Mouse (Mus musculus): ENCODE data around the gene Dlgap1. TPM values are rescaled to one million over a fixed set of nuclear protein-coding genes. Genes with fewer than 3 reads are reported as not detected.

The Dlgap1 gene
- total RNA-seq, 1 experiment from 2014 or later, result not detected

GRCm38 (mm10) chr17:70747731-70748475, 779.0 kb downstream of the Dlgap1 start:
- ATAC-seq (replicated peaks in 1 of 2; ENCODE audit: insufficient read depth in 1 of 2, low FRiP score in 2 of 2, low TSS enrichment in 1 of 2, low read depth in 1 of 2, poor library complexity in 2 of 2, severe bottlenecking in 2 of 2), result peak; percentile 51 to 58

- ATAC-seq (replicated peaks in 1 of 2; ENCODE audit: insufficient read depth in 1 of 2, low FRiP score in 2 of 2, low TSS enrichment in 1 of 2, low read depth in 1 of 2, poor library complexity in 2 of 2, severe bottlenecking in 2 of 2), result no peak
These were observed 779.6 kb downstream of the Dlgap1 start for GRCm38 (mm10) chr17:70748476-70748830.

GRCm38 (mm10) chr17:70748964-70749650, 780.2 kb downstream of the Dlgap1 start:
- no peak for ATAC-seq (replicated peaks in 1 of 2; ENCODE audit: insufficient read depth in 1 of 2, low FRiP score in 2 of 2, low TSS enrichment in 1 of 2, low read depth in 1 of 2, poor library complexity in 2 of 2, severe bottlenecking in 2 of 2)

GRCm38 (mm10) chr17:70750236-70751160, 781.6 kb downstream of the Dlgap1 start:
- ATAC-seq (replicated peaks in 1 of 2; ENCODE audit: insufficient read depth in 1 of 2, low FRiP score in 2 of 2, low TSS enrichment in 1 of 2, low read depth in 1 of 2, poor library complexity in 2 of 2, severe bottlenecking in 2 of 2), result no peak

GRCm38 (mm10) chr17:70751161-70751651, 782.3 kb downstream of the Dlgap1 start:
- no peak for ATAC-seq (replicated peaks in 1 of 2; ENCODE audit: insufficient read depth in 1 of 2, low FRiP score in 2 of 2, low TSS enrichment in 1 of 2, low read depth in 1 of 2, poor library complexity in 2 of 2, severe bottlenecking in 2 of 2)

- no peak for ATAC-seq (replicated peaks in 1 of 2; ENCODE audit: insufficient read depth in 1 of 2, low FRiP score in 2 of 2, low TSS enrichment in 1 of 2, low read depth in 1 of 2, poor library complexity in 2 of 2, severe bottlenecking in 2 of 2)
These were observed 782.8 kb downstream of the Dlgap1 start for GRCm38 (mm10) chr17:70751676-70752075.

GRCm38 (mm10) chr17:70753444-70754032, 784.7 kb downstream of the Dlgap1 start:
- no peak for ATAC-seq (replicated peaks in 1 of 2; ENCODE audit: insufficient read depth in 1 of 2, low FRiP score in 2 of 2, low TSS enrichment in 1 of 2, low read depth in 1 of 2, poor library complexity in 2 of 2, severe bottlenecking in 2 of 2)

GRCm38 (mm10) chr17:70754041-70754440, 785.2 kb downstream of the Dlgap1 start:
- no peak for ATAC-seq (replicated peaks in 1 of 2; ENCODE audit: insufficient read depth in 1 of 2, low FRiP score in 2 of 2, low TSS enrichment in 1 of 2, low read depth in 1 of 2, poor library complexity in 2 of 2, severe bottlenecking in 2 of 2)

- ATAC-seq (replicated peaks in 1 of 2; ENCODE audit: insufficient read depth in 1 of 2, low FRiP score in 2 of 2, low TSS enrichment in 1 of 2, low read depth in 1 of 2, poor library complexity in 2 of 2, severe bottlenecking in 2 of 2), result no peak
These were observed 785.8 kb downstream of the Dlgap1 start for GRCm38 (mm10) chr17:70754638-70755037.

GRCm38 (mm10) chr17:70755039-70755668, 786.3 kb downstream of the Dlgap1 start:
- peak; percentile 75 to 77 for ATAC-seq (replicated peaks in 1 of 2; ENCODE audit: insufficient read depth in 1 of 2, low FRiP score in 2 of 2, low TSS enrichment in 1 of 2, low read depth in 1 of 2, poor library complexity in 2 of 2, severe bottlenecking in 2 of 2)

- no peak for ATAC-seq (replicated peaks in 1 of 2; ENCODE audit: insufficient read depth in 1 of 2, low FRiP score in 2 of 2, low TSS enrichment in 1 of 2, low read depth in 1 of 2, poor library complexity in 2 of 2, severe bottlenecking in 2 of 2)
These were observed 786.9 kb downstream of the Dlgap1 start for GRCm38 (mm10) chr17:70755669-70756263.

GRCm38 (mm10) chr17:70762001-70762400, 793.1 kb downstream of the Dlgap1 start:
- ATAC-seq (replicated peaks in 1 of 2; ENCODE audit: insufficient read depth in 1 of 2, low FRiP score in 2 of 2, low TSS enrichment in 1 of 2, low read depth in 1 of 2, poor library complexity in 2 of 2, severe bottlenecking in 2 of 2), result no peak

GRCm38 (mm10) chr17:70762634-70763033, 793.8 kb downstream of the Dlgap1 start:
- no peak for ATAC-seq (replicated peaks in 1 of 2; ENCODE audit: insufficient read depth in 1 of 2, low FRiP score in 2 of 2, low TSS enrichment in 1 of 2, low read depth in 1 of 2, poor library complexity in 2 of 2, severe bottlenecking in 2 of 2)

- ATAC-seq (replicated peaks in 1 of 2; ENCODE audit: insufficient read depth in 1 of 2, low FRiP score in 2 of 2, low TSS enrichment in 1 of 2, low read depth in 1 of 2, poor library complexity in 2 of 2, severe bottlenecking in 2 of 2), result no peak
These were observed 796.5 kb downstream of the Dlgap1 start for GRCm38 (mm10) chr17:70765337-70765736.

- ATAC-seq (replicated peaks in 1 of 2; ENCODE audit: insufficient read depth in 1 of 2, low FRiP score in 2 of 2, low TSS enrichment in 1 of 2, low read depth in 1 of 2, poor library complexity in 2 of 2, severe bottlenecking in 2 of 2), result no peak
These were observed 797.1 kb downstream of the Dlgap1 start for GRCm38 (mm10) chr17:70765976-70766375.

- ATAC-seq (replicated peaks in 1 of 2; ENCODE audit: insufficient read depth in 1 of 2, low FRiP score in 2 of 2, low TSS enrichment in 1 of 2, low read depth in 1 of 2, poor library complexity in 2 of 2, severe bottlenecking in 2 of 2), result 0 out of 4 replicates have a peak, but pooled peaks of 1 of the 2 experiments have one; percentile 17
These were observed 803.4 kb downstream of the Dlgap1 start for GRCm38 (mm10) chr17:70772120-70772899.

Measured in hematopoietic stem cell, adult 5-6 weeks (primary cell).